Mouse (Mus musculus): ENCODE measurements at regions not wholly inside any gene's neighbourhood (a gene's known extent, or its start where the extent isn't known, plus 50 kb on each side); places are given as distances from the start of the nearest gene placed in this dataset.

GRCm38 (mm10) chr5:42364116-42364515, 296.4 kb downstream of the Gm16223 start:
- DNase-seq (ENCODE audit: extremely low spot score): no peak

DNA sequence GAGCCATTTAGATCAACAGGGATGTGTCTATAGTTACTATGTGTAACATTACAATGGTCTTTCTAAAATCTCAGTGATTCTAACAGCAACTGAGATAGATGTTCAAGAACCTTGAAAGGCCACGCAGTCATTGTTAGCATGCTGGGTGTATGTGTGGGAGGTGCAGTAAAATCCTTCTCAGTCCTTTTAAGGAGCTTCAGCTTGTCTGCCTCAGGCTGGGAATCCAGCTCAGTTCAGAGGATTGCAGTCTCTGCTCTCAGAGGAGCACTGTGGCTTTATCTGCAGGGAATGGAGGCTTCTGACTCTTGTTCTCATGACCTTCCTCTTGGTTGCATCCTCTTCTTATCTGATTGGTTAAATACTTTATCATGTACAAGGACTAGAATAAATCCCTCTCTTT, 320.2 kb downstream of the Gm16223 start:
- no peak for DNase-seq (ENCODE audit: extremely low spot score)

DNA sequence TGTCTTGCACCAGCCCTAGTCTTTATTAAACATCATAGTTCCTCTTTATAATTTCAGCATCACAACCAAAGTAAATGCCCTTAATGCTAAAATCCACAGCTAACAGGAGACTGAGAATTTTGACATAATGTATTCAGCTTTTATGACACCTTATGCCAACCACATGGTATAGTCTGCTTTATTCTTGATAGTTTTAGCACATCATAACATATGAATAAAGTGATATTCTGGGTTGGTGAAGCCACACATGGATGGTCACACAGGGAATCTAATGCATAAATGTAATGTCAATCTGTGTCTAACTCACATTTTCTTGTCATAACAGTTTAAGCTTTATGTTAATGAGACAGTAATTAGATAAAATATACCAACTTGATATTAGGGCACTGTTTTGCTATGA, 328.9 kb downstream of the Gm16223 start:
- no peak for DNase-seq (ENCODE audit: extremely low spot score)

DNA sequence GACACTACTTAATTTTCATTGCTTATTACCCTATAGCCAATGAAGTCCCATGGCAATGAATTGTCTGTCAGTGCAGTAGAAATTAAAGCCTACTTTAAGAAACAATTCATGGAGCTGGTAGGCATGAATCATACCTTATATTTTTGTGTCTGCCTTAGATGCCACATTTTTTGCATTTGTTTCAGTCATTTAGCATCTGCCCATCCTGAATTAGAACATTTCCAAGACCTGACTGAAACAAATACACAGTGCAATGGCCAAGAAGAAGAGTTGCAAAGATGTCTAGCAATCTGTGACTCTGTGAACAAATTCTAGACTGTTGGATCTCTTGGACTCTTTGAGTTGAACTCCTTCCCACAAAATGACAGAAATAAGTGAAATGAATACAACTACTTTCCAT, 342.2 kb downstream of the Gm16223 start:
- no peak for DNase-seq (ENCODE audit: extremely low spot score)

DNA sequence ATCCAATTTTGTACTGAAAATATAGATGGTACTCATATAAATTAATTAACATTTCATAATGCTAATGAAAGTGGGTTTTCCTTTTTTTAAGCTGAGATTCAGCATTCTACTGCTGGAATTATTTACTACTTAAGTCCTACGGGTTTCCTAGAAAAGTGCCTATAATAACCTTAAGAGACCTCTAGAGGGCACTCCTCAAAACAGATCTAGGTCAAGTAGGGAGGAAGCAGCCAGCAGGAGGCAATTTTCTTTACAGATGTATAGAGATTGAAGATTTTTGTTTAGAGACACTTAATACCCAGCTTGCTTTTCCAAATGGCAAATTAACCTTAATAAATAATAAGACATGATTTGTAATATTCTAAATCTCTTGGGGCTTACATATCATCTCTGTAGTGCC, 344.5 kb downstream of the Gm16223 start:
- DNase-seq (ENCODE audit: extremely low spot score): peak; percentile 10

- DNase-seq (ENCODE audit: extremely low spot score): no peak
Measured at GRCm38 (mm10) chr5:42425902-42426301, 358.1 kb downstream of the Gm16223 start.

DNA sequence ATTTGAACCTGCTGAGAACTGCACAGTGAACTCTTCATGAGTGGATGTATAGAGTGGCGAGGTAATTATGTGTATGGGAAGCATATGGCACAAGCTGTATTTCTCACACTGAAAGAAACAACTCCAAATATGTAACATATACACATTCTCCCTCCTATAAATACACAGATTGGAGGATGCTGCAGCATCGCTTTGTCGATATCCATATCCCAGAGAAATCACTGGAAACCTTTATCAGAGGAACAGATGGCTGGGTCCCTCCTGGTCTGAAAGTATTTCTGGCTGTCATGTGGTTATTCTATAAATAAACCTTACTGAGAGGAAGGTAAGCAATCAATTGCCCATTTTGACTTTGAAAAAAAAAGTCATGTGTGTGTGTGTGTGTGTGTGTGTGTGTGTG, 365.4 kb downstream of the Gm16223 start:
- no peak for DNase-seq (ENCODE audit: extremely low spot score)

- no peak for DNase-seq (ENCODE audit: extremely low spot score)
Measured at GRCm38 (mm10) chr5:42448644-42449043, 380.9 kb downstream of the Gm16223 start.

DNA sequence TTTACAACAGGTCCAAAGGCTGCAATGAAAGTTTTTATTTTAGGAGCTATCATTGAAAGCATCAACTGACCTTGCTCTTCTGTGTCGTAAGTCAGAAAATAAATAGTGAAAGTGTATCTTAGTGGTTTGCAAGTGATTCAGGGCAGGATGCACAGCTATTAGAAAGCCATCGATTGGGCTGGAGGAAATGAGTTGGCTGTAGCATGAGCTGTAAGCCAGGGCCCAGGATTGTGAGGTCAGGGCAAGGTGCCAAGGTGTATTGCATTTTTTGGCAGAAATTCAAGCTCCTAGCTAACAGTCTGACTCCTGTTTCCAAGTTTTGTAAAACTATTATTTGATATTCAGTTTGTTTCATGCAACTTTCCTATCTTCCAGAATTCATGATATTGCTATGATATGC, 381.8 kb downstream of the Gm16223 start:
- DNase-seq (ENCODE audit: extremely low spot score): no peak

DNA sequence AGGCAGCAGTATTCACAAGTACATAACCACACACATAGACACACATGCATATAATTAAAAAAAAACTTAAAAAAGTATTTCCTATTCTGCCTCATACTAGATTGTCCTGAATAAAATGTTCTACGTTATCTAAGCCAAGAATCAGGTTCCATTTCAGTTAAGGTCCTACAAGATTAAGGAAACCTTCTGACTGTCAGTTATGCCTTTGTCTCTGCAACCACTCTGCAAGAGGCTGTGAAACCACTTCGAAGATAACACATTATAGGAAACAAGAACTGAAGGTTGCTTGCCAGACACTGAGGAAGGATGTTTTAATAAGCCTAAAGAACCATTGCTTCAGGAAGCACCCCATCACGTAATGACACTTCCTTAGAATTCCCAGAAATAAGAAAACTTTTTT, 385.9 kb downstream of the Gm16223 start:
- DNase-seq (ENCODE audit: extremely low spot score): no peak

- no peak for DNase-seq (ENCODE audit: extremely low spot score)
Measured at GRCm38 (mm10) chr5:42461195-42461594, 393.4 kb downstream of the Gm16223 start.

DNA sequence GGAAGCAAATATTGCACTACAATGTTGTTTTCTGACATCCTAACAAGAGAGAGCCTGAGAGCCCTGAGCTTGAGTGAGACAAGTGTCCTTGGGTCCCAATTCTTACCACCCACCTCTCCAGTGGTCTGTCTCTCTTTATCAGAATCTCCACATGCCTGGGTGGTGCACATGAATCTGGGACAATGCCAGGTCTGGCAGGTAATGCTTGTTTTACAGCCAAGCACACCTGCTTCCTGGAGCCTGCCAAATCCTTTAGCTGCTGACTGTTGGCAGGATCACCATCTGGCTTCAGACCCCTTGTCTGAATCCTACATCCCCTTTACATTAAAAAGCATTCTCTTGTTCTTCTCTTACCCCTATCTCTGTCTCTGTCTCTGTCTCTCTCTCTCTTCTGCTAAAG, 397.1 kb downstream of the Gm16223 start:
- no peak for DNase-seq (ENCODE audit: extremely low spot score)

- DNase-seq (ENCODE audit: extremely low spot score): no peak
Measured at GRCm38 (mm10) chr5:42473493-42473892, 405.7 kb downstream of the Gm16223 start.

DNA sequence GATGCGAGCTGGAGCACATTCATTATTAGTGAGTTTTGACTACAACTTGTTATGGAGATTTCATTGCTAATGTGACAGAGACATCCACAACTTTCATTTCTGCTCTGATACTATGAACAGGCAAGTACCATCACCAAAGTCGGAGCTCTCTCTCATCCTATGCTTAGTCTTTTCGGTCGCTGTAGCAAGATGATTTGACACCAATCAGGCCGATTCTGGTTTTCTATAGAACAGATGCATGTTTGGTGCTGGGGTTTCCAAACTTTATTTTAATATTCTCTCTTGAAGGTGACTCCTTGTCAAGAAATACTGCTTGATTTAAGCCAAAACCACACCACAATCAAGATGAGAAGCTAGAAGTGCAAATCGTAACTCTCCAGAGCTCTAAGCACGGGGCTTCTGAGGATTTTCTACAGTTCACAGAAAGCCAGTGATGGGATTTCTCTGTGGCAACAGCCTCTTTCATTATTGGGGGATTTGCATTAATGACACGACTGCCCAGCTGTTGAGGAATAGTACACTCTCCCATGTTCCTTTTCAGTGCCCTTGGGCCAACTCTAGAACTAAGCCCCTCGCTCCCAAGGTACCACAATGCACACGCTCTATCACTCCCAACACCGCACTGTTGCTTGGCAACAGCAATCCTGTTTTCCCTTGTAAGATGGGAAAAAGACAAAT, 434.5 kb downstream of the Gm16223 start:
- DNase-seq (ENCODE audit: extremely low spot score): no peak

- DNase-seq (ENCODE audit: extremely low spot score): no peak
Measured at GRCm38 (mm10) chr5:42502802-42503136, 435.0 kb downstream of the Gm16223 start.

DNA sequence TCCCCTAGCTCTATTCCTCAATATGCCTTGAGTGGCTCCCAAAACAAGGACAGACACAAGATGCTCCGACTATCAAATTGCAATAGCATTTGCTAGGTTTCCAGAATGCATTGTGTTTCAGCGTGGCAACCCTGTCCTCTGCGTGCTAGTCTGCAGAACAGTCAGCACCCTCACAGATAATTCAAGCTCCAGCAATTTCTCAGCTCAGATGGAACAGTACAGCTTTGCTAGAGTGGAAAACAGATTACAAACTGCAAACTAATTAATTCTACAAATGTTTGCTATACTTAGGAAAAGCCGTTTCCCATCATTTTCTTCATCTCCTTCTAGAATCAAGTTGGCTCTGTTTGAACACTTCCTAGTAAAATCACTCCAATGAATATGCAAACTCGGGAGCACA, 441.4 kb downstream of the Gm16223 start:
- no peak for DNase-seq (ENCODE audit: extremely low spot score)

DNA sequence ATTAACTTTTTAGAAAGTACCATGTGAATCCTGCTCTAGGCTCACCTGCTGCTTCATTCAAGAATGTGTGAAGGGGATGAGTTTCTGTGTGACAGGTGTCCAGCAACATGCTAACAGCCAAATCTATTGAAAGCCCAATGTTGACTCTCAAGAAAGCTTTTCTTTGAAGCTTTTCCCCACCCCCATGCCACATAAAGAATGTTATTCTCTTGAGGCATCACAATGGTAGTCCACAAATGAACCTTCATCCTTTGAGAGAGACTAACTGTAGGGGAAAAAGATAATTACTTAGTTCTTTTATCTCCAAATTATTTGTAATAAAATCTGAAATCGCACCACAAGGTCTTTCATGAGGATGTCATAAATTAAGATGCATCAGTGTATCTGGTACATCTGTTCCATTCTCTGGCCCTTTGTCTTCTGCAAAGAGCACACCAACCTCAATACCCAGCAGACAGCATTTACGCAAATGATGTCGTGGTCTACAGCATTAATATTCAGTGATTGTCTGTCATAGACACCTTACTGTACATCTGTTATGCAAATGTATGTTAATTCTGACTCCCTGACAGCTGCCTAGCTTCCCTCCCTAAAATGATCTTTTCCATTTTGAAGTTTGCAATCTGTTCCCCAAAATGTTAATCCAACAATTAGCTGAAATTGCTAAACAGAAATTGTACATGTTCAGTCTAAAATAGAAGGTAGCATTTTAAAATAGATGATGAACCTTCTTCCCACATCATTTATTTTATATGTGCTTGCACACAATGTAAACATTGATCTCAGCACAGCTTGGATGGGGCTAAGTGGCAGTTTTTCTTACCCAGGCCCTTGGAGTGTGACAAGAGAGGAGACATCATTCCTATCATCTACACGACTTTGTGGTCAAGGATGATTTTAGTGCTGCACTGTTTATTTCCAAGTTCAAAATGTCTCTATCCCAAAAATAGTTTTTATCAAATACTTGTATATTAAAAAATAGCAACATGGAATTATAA, 455.7 kb downstream of the Gm16223 start:
- DNase-seq (ENCODE audit: extremely low spot score): no peak

DNA sequence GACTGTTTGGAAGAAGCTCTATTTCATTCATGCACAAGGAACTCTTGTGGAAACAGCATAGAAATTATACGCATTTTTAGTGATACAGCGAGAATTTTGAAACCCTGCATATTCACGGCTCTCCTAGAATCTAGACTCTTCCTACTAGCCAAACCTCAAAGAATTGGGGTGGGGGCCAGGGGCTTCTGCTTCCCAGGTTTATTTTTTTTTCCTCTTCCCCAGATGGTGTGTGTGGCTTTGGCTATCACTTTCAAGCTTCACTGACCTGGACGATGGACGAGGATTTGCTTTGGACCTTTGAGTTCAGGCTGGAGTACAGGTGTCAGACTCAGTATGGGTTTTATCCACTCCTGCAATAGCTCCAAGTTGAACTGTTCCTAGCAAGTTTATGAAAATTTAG, 457.7 kb downstream of the Gm16223 start:
- DNase-seq (ENCODE audit: extremely low spot score): no peak

DNA sequence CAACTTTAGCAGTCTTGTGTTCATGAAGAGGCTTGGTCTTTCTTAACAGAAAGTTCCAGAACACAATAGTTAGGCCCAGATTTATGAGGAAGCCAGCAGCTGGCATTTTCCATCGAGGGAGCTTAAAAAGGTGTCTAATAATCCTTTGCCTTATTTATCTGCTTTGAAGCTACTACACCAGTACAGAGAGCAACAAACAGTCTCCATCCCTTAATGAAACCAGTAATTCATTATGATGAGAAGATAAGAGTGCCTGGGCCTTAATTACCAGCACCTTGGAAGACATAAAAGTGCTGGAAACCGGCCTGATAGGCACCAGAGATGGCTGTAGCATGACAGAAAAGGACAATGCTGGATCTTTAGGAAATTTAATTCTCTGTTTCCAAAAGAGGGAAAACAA, 492.8 kb downstream of the Gm16223 start:
- no peak for DNase-seq (ENCODE audit: extremely low spot score)

DNA sequence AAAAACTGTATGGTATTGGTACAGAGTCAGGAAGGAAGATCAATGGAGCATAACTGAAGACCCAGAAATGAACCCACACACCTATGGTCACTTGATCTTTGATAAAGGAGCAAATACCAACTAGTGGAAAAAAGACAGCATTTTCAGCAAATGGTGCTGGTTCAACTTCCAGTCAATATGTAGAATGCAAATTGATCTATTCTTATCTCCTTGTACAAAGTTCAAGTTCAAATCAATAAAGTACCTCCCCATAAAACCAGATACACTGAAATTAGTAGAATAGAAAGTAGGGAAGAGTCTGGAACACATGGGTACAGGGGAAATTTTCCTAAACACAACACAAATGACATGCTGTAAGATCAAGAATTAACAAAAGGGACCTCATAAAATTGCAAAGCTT, 495.6 kb downstream of the Gm16223 start:
- DNase-seq (ENCODE audit: extremely low spot score): no peak

DNA sequence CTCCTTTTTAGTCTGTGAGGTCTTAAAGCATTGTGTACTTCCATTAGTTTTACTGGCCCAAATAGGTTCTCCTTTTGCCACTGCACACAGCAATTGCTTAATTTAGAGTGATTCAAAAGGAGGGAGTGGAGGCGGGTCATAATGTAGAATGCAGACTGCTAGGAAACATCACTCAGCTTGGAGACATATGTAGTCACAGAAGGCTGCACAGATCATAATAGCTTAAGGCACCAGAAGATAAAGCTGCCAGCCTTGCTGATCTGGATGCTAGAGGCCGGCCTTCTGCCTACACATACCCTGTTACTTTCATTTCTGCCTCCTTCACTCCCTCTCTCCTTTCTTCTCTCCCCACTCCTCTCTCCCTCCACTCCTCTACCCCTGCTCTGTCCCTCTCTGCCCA, 508.2 kb downstream of the Gm16223 start:
- DNase-seq (ENCODE audit: extremely low spot score): no peak

GRCm38 (mm10) chr5:42578208-42578844, 510.6 kb downstream of the Gm16223 start:
- no peak for DNase-seq (ENCODE audit: extremely low spot score)

GRCm38 (mm10) chr5:42620698-42621097, 552.9 kb downstream of the Gm16223 start:
- DNase-seq (ENCODE audit: extremely low spot score): no peak

All from embryo, embryonic 9.5 days (tissue).